Mouse (Mus musculus) ES-Bruce4 (cell line): Measurements from ENCODE around the gene Tex9.

Experiments used
- CTCF ChIP-seq: IDR thresholded peaks from one replicate; pipeline ENCODE4 v1.8.1; 2011; ENCODE audit warnings: low read depth, low read length
- EP300 ChIP-seq: IDR thresholded peaks from 2 replicates; pipeline ENCODE4 v1.6.1; 2011; ENCODE audit warnings: low read depth, low read length; ENCODE audit not compliant: insufficient read depth
- POLR2A ChIP-seq: IDR thresholded peaks from one replicate; pipeline ENCODE4 v1.8.1; 2011; ENCODE audit warnings: low read length; ENCODE audit not compliant: insufficient read depth

DNA sequence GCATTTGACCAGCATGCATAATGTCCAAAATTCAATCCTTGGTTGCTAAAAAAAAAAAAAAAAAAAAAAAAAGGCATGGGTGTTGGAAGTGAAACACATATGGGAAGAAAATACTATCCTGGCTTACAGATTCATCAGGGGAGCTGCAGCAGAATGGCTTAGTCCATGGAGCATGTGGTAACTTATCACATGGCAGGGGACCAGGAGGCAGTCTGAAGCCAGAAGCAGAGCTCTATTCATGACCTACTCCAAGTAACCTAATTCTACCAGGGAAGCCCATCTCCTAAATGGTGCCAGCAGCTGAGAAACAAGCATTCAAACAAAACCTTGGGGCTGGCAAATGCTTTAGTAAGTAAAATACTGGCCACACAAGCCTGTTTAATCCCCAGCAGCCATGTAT lies 27.2 kb upstream of the Tex9 start:
- no peak for TF ChIP-seq EP300
- no peak for TF ChIP-seq POLR2A
- no peak for TF ChIP-seq CTCF
